28 mouse cellular contexts compared by ENCODE assay signal in the genomic region with DNA sequence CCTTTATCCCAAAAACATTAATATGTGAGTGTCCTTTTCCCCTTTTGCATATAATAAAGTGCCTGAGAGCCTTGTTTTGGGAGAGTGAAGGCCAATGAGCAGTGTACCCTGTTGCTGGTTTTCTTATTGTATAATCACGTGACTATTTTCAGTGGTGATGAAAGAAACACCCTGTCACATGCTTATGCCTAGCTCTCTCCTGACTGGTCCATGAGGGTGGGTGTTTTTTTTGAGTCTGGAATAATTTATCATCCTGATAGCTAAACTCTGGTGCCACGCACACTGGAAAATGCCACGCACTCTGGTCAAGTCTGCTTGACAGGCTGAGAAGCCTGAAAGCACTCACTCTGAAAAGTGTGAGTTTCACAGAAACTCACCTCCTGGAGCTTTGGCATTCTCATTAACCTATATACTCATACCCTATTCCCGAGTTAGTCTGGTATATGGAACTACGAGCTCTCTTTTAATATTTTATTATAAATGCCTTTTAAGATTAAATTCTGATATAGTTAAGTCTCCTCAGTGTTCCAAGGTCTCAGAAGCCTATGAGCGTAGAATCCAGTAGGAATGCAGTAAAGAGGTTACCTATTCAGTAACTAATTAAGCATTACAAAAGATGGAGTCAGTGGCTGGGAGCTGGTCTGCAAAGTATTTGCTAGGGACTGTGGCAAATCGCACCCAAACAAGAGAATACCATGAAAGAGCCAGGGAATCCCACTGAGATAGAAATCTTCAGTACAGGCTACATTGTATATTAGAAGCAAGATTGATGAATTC. TPM values are rescaled to one million over a fixed set of nuclear protein-coding genes. Genes with fewer than 3 reads are reported as not detected.
A peak's percentile ranks its signal among the peaks of the same experiment; 100 is the strongest.
DNase-seq lines count a peak whose midpoint lies in the region; ATAC-seq and TF ChIP-seq lines count a peak whose summit lies in the region.
"Had no signal": no experiment of that assay in that cellular context is flagged by ENCODE, and none has a peak within 500 bp of the region (broad histone marks: within the 10 kb centered on the region; RNA-seq: fewer than 3 reads in every experiment).

No protein-coding gene starts in this region.

- H3K4me3 ChIP-seq in kidney, postnatal 0 days (replicated peaks; ENCODE audit: low read depth, low read length): no peak overlapping the region
- no peak overlapping the region for H3K4me3 ChIP-seq in midbrain, embryonic 14.5 days (replicated peaks; ENCODE audit: low read depth, low read length)
- no peak overlapping the region for H3K4me3 ChIP-seq in midbrain, embryonic 10.5 days
- H3K4me3 ChIP-seq in stomach, postnatal 0 days (ENCODE audit: low read depth, low read length): no peak overlapping the region
- H3K4me3 ChIP-seq: forebrain, embryonic 15.5 days; heart, adult 2 months; limb, embryonic 12.5 days; megakaryocyte, embryonic 14.5 days had no signal

- no peaks in the 10 kb centered on the region for H3K9me3 ChIP-seq in kidney, postnatal 0 days (replicated peaks; ENCODE audit: low read length)
- H3K9me3 ChIP-seq in midbrain, embryonic 14.5 days (ENCODE audit: control insufficient read depth, low read length): no peaks in the 10 kb centered on the region
- no peaks in the 10 kb centered on the region for H3K9me3 ChIP-seq in midbrain, embryonic 10.5 days (replicated peaks)
- no peaks in the 10 kb centered on the region for H3K9me3 ChIP-seq in stomach, postnatal 0 days (ENCODE audit: control insufficient read depth, low read length)
- H3K9me3 ChIP-seq: forebrain, embryonic 15.5 days; limb, embryonic 12.5 days; megakaryocyte, embryonic 14.5 days had no signal

- 37% methylated on average over 7 of the region's 7 CpGs for WGBS in kidney, postnatal 0 days
- WGBS in midbrain, embryonic 14.5 days: 12% methylated on average over 7 of the region's 7 CpGs
- 34% methylated on average over 7 of the region's 7 CpGs for WGBS in midbrain, embryonic 10.5 days
- 35% methylated on average over 7 of the region's 7 CpGs for WGBS in stomach, postnatal 0 days

- no peak for DNase-seq in kidney, postnatal 0 days (ENCODE audit: low spot score)
- DNase-seq in kidney, adult 11 months: no peak
- DNase-seq in midbrain, embryonic 14.5 days: no peak
- no peak for DNase-seq in midbrain, embryonic 10.5 days (ENCODE audit: low spot score)
- DNase-seq in ZHBTc4 (ENCODE audit: low read depth, low spot score): peak; percentile 54
- no peak for DNase-seq in stomach, postnatal 0 days (ENCODE audit: low spot score)
- DNase-seq: adrenal gland, postnatal 36 days; cerebellum, adult 11-12 months; cerebellum, postnatal 14 days; embryo, embryonic 11 days; gastrocnemius, postnatal 25 days; heart, adult 2 months; heart, postnatal 36 days; kidney, adult 9 months; lung, adult 2 months; right cerebral cortex, adult 18-20 months; thymus, adult 18-20 months had no signal

- peak overlapping the region; percentile 61 for H3K27ac ChIP-seq in kidney, postnatal 0 days
- H3K27ac ChIP-seq in midbrain, embryonic 14.5 days (replicated peaks; ENCODE audit: low read depth, low read length): no peak overlapping the region
- H3K27ac ChIP-seq in midbrain, embryonic 10.5 days (replicated peaks): no peak overlapping the region
- peak overlapping the region; percentile 58 for H3K27ac ChIP-seq in stomach, postnatal 0 days (replicated peaks)
- H3K27ac ChIP-seq: heart, adult 2 months; limb, embryonic 12.5 days had no signal

- no peaks in the 10 kb centered on the region for H3K27me3 ChIP-seq in kidney, postnatal 0 days (ENCODE audit: insufficient read depth, low read length)
- no peaks in the 10 kb centered on the region for H3K27me3 ChIP-seq in midbrain, embryonic 14.5 days (ENCODE audit: control insufficient read depth, insufficient read depth, low read length)
- H3K27me3 ChIP-seq in midbrain, embryonic 10.5 days (ENCODE audit: low read depth, poor library complexity, severe bottlenecking): no peaks in the 10 kb centered on the region
- H3K27me3 ChIP-seq in stomach, postnatal 0 days (ENCODE audit: control insufficient read depth, insufficient read depth, low read length): no peaks in the 10 kb centered on the region
- H3K27me3 ChIP-seq: limb, embryonic 12.5 days; megakaryocyte, embryonic 14.5 days; Patski had no signal

- peak; percentile 58; the same call in 1 of the 2 replicates for ATAC-seq in kidney, postnatal 0 days (replicated peaks; ENCODE audit: low FRiP score, low read depth)
- ATAC-seq in midbrain, embryonic 14.5 days (ENCODE audit: low FRiP score, low TSS enrichment): peak; percentile 39; the same call in 1 of the 2 replicates
- ATAC-seq in stomach, postnatal 0 days (ENCODE audit: low FRiP score, low TSS enrichment): no peak
- ATAC-seq in monocyte, adult 5-6 weeks (replicated peaks; ENCODE audit: insufficient number of reproducible peaks, low FRiP score, low TSS enrichment, poor library complexity, severe bottlenecking): no peak
- ATAC-seq: Patski had no signal

- H3K4me1 ChIP-seq in kidney, postnatal 0 days (replicated peaks; ENCODE audit: insufficient read depth, low read length): no peaks in the 10 kb centered on the region
- H3K4me1 ChIP-seq in midbrain, embryonic 14.5 days (ENCODE audit: control insufficient read depth, insufficient read depth, low read length): peaks cover 9% of the 10 kb centered on the region; the same call in 1 of the 2 replicates
- peaks cover 16% of the 10 kb centered on the region; the same call in 1 of the 2 replicates for H3K4me1 ChIP-seq in midbrain, embryonic 10.5 days
- no peaks in the 10 kb centered on the region for H3K4me1 ChIP-seq in stomach, postnatal 0 days (replicated peaks; ENCODE audit: control insufficient read depth, insufficient read depth)

- no peak overlapping the region for H3K4me2 ChIP-seq in kidney, postnatal 0 days (ENCODE audit: low read length)
- H3K4me2 ChIP-seq in midbrain, embryonic 14.5 days (ENCODE audit: low read length): no peak overlapping the region
- no peak overlapping the region for H3K4me2 ChIP-seq in stomach, postnatal 0 days (replicated peaks; ENCODE audit: low read depth)
- H3K4me2 ChIP-seq: forebrain, embryonic 15.5 days; limb, embryonic 12.5 days had no signal

- TF ChIP-seq CTCF in kidney, postnatal 0 days (IDR thresholded peaks at IDR 0.05; ENCODE audit: low read depth): no peak
- no peak for TF ChIP-seq CTCF in stomach, postnatal 0 days (IDR thresholded peaks at IDR 0.05; ENCODE audit: low read depth)

- no peak for TF ChIP-seq EP300 in stomach, postnatal 0 days (optimal IDR thresholded peaks at IDR 0.05)

- H3K36me3 ChIP-seq in kidney, postnatal 0 days (ENCODE audit: insufficient read depth, low read length): no peaks in the 10 kb centered on the region
- H3K36me3 ChIP-seq in midbrain, embryonic 14.5 days (ENCODE audit: control insufficient read depth, insufficient read depth, low read length): no peaks in the 10 kb centered on the region
- no peaks in the 10 kb centered on the region for H3K36me3 ChIP-seq in midbrain, embryonic 10.5 days
- H3K36me3 ChIP-seq in stomach, postnatal 0 days (ENCODE audit: control insufficient read depth, insufficient read depth, low read length): no peaks in the 10 kb centered on the region
- H3K36me3 ChIP-seq: forebrain, embryonic 15.5 days; limb, embryonic 12.5 days had no signal

- no peak overlapping the region for H3K9ac ChIP-seq in kidney, postnatal 0 days (ENCODE audit: low read depth, low read length)
- H3K9ac ChIP-seq in midbrain, embryonic 14.5 days (replicated peaks; ENCODE audit: low read length): no peak overlapping the region
- no peak overlapping the region for H3K9ac ChIP-seq in stomach, postnatal 0 days (ENCODE audit: low read length)
- H3K9ac ChIP-seq: forebrain, embryonic 15.5 days; limb, embryonic 12.5 days had no signal

RNA-seq across cellular contexts. Expression of gene Gm42906, which starts 19.7 kb away (rescaled TPM):
- not detected in 2 replicates for polyA plus RNA-seq in kidney, postnatal 0 days (2015; fragmentation: Nextera tagmentation; extraction: Ambion mirVana)
- not detected in 2 replicates for polyA plus RNA-seq in midbrain, embryonic 14.5 days (2014; fragmentation: Nextera tagmentation; extraction: Ambion mirVana)
- not detected in 2 replicates for polyA plus RNA-seq in midbrain, embryonic 10.5 days (2016; fragmentation: Nextera tagmentation; extraction: Ambion mirVana)
- polyA plus RNA-seq in stomach, postnatal 0 days (2015; fragmentation: Nextera tagmentation; extraction: Ambion mirVana): 0.52 TPM in 1 of 2 replicates, not detected in the other
- not detected in 3 replicates for total RNA-seq in monocyte, adult 5-6 weeks (2017)
- total RNA-seq: adrenal gland, postnatal 36 days; layer of hippocampus, adult 18-20 months; layer of hippocampus, postnatal 25 days had no signal
- polyA plus RNA-seq: C2C12; embryonic facial prominence, embryonic 14.5 days; forebrain, embryonic 15.5 days; heart, adult 2 months; heart, embryonic 14.5 days; limb, embryonic 12.5 days; lung, adult 2 months; Patski; small intestine, adult 2 months had no signal

Comparison
In these comparisons a context has a peak if more than half of its experiments do, and no peak if none do; other contexts are left out.
1. ATAC-seq: peak in kidney, postnatal 0 days (single experiment) and midbrain, embryonic 14.5 days (single experiment); none in stomach, postnatal 0 days (single experiment) and monocyte, adult 5-6 weeks (single experiment).
2. H3K27ac ChIP-seq: peak in kidney, postnatal 0 days (single experiment) and stomach, postnatal 0 days (single experiment); none in midbrain, embryonic 14.5 days (single experiment) and midbrain, embryonic 10.5 days (single experiment).